10 mouse cellular contexts compared by ENCODE assay signal in the genomic region with DNA sequence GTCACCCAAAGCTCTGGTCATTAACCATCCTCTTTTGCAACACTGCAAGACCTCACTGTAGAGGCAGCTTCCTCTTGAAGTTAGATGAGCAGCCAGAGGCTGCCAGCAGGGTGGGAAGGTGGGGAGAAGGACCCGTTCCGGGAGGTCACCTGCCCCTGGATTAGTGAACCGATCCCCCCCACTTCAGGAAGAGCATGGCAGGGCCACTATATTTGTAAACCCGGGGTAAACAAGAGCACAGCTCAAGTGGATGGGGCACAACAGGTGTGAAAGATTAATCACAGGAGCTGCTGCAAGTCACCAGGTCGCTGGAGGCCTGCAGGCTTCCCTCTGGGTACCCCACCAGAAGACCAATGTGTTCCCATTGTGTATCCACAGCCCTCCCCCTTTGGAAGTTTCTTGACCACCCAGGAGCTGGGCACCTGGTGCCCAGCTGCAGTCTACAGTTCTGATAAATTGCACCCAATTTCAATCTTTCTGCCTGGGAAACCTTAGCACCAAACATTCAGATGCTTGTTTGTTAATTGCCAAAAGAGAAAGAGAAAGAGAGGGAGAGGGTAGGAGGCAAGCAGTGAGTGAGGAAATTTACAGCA. TPM values are rescaled to one million over a fixed set of nuclear protein-coding genes. Genes with fewer than 3 reads are reported as not detected.
DNase-seq lines count a peak whose midpoint lies in the region; ATAC-seq lines count a peak whose summit lies in the region.
"Had no signal": no experiment of that assay in that cellular context is flagged by ENCODE, and none has a peak within 500 bp of the region (broad histone marks: within the 10 kb centered on the region; RNA-seq: fewer than 3 reads in every experiment).

No protein-coding gene starts in this region.

- no peak overlapping the region for H3K27ac ChIP-seq in forebrain, embryonic 12.5 days
- H3K27ac ChIP-seq in limb, embryonic 11.5 days (replicated peaks; ENCODE audit: low read depth, low read length) = no peak overlapping the region
- no peak overlapping the region for H3K27ac ChIP-seq in neural tube, embryonic 12.5 days
- H3K27ac ChIP-seq: liver, embryonic 13.5 days had no signal

- peak; percentile 26 for DNase-seq in gastrocnemius, adult 18-20 months (ENCODE audit: low spot score)
- no peak for DNase-seq in gastrocnemius, postnatal 4 days (ENCODE audit: low spot score in 2 of 2)
- peak; percentile 34 for DNase-seq in limb, embryonic 11.5 days (ENCODE audit: low spot score)
- DNase-seq in spleen, adult 18-20 months = no peak
- no peak for DNase-seq in layer of hippocampus, postnatal 14 days (ENCODE audit: low spot score in 2 of 2)
- no peak for DNase-seq in left cerebral cortex, adult 11 months (ENCODE audit: low spot score)
- DNase-seq: liver, embryonic 13.5 days had no signal

- 0 out of 2 replicates have a peak overlapping the region, but pooled peaks have one; percentile 57 for H3K4me3 ChIP-seq in forebrain, embryonic 12.5 days (replicated peaks)
- no peak overlapping the region for H3K4me3 ChIP-seq in limb, embryonic 11.5 days (ENCODE audit: low read depth, low read length)
- no peak overlapping the region; the same call in 1 of the 2 replicates for H3K4me3 ChIP-seq in neural tube, embryonic 12.5 days

- no peaks in the 10 kb centered on the region for H3K36me3 ChIP-seq in forebrain, embryonic 12.5 days (replicated peaks)
- no peaks in the 10 kb centered on the region for H3K36me3 ChIP-seq in limb, embryonic 11.5 days (ENCODE audit: control insufficient read depth, insufficient read depth, low read length)
- H3K36me3 ChIP-seq in neural tube, embryonic 12.5 days = no peaks in the 10 kb centered on the region
- H3K36me3 ChIP-seq: liver, embryonic 13.5 days had no signal

- no peaks in the 10 kb centered on the region for H3K9me3 ChIP-seq in forebrain, embryonic 12.5 days
- H3K9me3 ChIP-seq in limb, embryonic 11.5 days (ENCODE audit: control insufficient read depth, low read length) = no peaks in the 10 kb centered on the region
- H3K9me3 ChIP-seq in neural tube, embryonic 12.5 days = no peaks in the 10 kb centered on the region
- H3K9me3 ChIP-seq: liver, embryonic 13.5 days had no signal

- H3K4me2 ChIP-seq in forebrain, embryonic 12.5 days = peak overlapping the region; percentile 95
- H3K4me2 ChIP-seq in limb, embryonic 11.5 days (ENCODE audit: low read depth, severe bottlenecking) = no peak overlapping the region
- peak overlapping the region; percentile 93 for H3K4me2 ChIP-seq in neural tube, embryonic 12.5 days (replicated peaks)

- WGBS in forebrain, embryonic 12.5 days = 36% methylated on average over 5 of the region's 5 CpGs
- WGBS in limb, embryonic 11.5 days = 32% methylated on average over 5 of the region's 5 CpGs
- 39% methylated on average over 5 of the region's 5 CpGs for WGBS in neural tube, embryonic 12.5 days

- H3K27me3 ChIP-seq in forebrain, embryonic 12.5 days = peaks cover 25% of the 10 kb centered on the region
- H3K27me3 ChIP-seq in limb, embryonic 11.5 days (ENCODE audit: control insufficient read depth, insufficient read depth, low read length) = peaks cover 14% of the 10 kb centered on the region
- H3K27me3 ChIP-seq in neural tube, embryonic 12.5 days (replicated peaks) = peaks cover 12% of the 10 kb centered on the region; the same call in 1 of the 2 replicates

- peaks cover 18% of the 10 kb centered on the region for H3K4me1 ChIP-seq in forebrain, embryonic 12.5 days
- peaks cover 5% of the 10 kb centered on the region; the same call in 1 of the 2 replicates for H3K4me1 ChIP-seq in limb, embryonic 11.5 days (ENCODE audit: control insufficient read depth, insufficient read depth, low read length)
- H3K4me1 ChIP-seq in neural tube, embryonic 12.5 days = peaks cover 23% of the 10 kb centered on the region
- H3K4me1 ChIP-seq: liver, embryonic 13.5 days had no signal

- H3K9ac ChIP-seq in forebrain, embryonic 12.5 days = no peak overlapping the region
- no peak overlapping the region for H3K9ac ChIP-seq in limb, embryonic 11.5 days (ENCODE audit: low read length)
- no peak overlapping the region for H3K9ac ChIP-seq in neural tube, embryonic 12.5 days
- H3K9ac ChIP-seq: liver, embryonic 13.5 days had no signal

- ATAC-seq in forebrain, embryonic 12.5 days (ENCODE audit: low FRiP score) = no peak
- 0 out of 2 replicates have a peak, but pooled peaks have one; percentile 19 for ATAC-seq in limb, embryonic 11.5 days (ENCODE audit: insufficient number of reproducible peaks, low FRiP score, low TSS enrichment, low read depth)
- ATAC-seq in neural tube, embryonic 12.5 days (ENCODE audit: low FRiP score, low read depth) = no peak

RNA-seq across cellular contexts. Expression of gene Slc8a3, which starts 1.8 kb away (rescaled TPM):
- 10 to 100 TPM; 41.3 to 52.3 TPM for total RNA-seq in gastrocnemius, adult 18-20 months (2021)
- 10 to 100 TPM; 50.0 to 52.4 TPM for total RNA-seq in gastrocnemius, postnatal 4 days (2021)
- polyA plus RNA-seq in forebrain, embryonic 12.5 days (2016; fragmentation: Nextera tagmentation; extraction: Ambion mirVana) = 1.7 and 2.2 TPM in 2 replicates
- polyA plus RNA-seq in limb, embryonic 11.5 days (2014; fragmentation: Nextera tagmentation; extraction: Ambion mirVana) = 0.84 and 0.91 TPM in 2 replicates
- 3.7 and 4.2 TPM in 2 replicates for polyA plus RNA-seq in neural tube, embryonic 12.5 days (2016; fragmentation: Nextera tagmentation; extraction: Ambion mirVana)
- 10 to 100 TPM; 10.5 to 13.6 TPM for total RNA-seq in layer of hippocampus, postnatal 14 days (2021)
- total RNA-seq: megakaryocyte, adult 5-6 weeks had no signal

RNA-seq across cellular contexts. Expression of gene Gm4787, which starts 48.1 kb away (rescaled TPM):
- under 1 TPM; 0.66 to 0.91 TPM for total RNA-seq in gastrocnemius, adult 18-20 months (2021)
- total RNA-seq in gastrocnemius, postnatal 4 days (2021) = 1 to 10 TPM; 1.2 to 1.8 TPM
- polyA plus RNA-seq in forebrain, embryonic 12.5 days (2016; fragmentation: Nextera tagmentation; extraction: Ambion mirVana) = 0.22 and 0.34 TPM in 2 replicates
- polyA plus RNA-seq in limb, embryonic 11.5 days (2014; fragmentation: Nextera tagmentation; extraction: Ambion mirVana) = 0.31 and 0.45 TPM in 2 replicates
- 0.27 and 0.40 TPM in 2 replicates for polyA plus RNA-seq in neural tube, embryonic 12.5 days (2016; fragmentation: Nextera tagmentation; extraction: Ambion mirVana)
- total RNA-seq in layer of hippocampus, postnatal 14 days (2021) = 1 to 10 TPM; 1.6 to 1.8 TPM

Comparison
In these comparisons a context has a peak if more than half of its experiments do, and no peak if none do; other contexts are left out.
1. DNase-seq: peak in gastrocnemius, adult 18-20 months (single experiment) and limb, embryonic 11.5 days (single experiment); none in gastrocnemius, postnatal 4 days (0 of 2), spleen, adult 18-20 months (0 of 2), layer of hippocampus, postnatal 14 days (0 of 2) and left cerebral cortex, adult 11 months (single experiment).